Mouse (Mus musculus) erythroblast, embryonic 14.5 days (primary cell): ENCODE measurements around the gene Isy1.

ENCODE experiments used
- GATA1 ChIP-seq: IDR thresholded peaks from 2 replicates; pipeline ENCODE4 v1.6.1; 2012; ENCODE audit warnings: low read length, inconsistent platforms, mixed read lengths
- TAL1 ChIP-seq: IDR thresholded peaks from 3 replicates; pipeline ENCODE4 v1.6.1; 2012; ENCODE audit warnings: low read length, inconsistent platforms, mixed read lengths

DNA sequence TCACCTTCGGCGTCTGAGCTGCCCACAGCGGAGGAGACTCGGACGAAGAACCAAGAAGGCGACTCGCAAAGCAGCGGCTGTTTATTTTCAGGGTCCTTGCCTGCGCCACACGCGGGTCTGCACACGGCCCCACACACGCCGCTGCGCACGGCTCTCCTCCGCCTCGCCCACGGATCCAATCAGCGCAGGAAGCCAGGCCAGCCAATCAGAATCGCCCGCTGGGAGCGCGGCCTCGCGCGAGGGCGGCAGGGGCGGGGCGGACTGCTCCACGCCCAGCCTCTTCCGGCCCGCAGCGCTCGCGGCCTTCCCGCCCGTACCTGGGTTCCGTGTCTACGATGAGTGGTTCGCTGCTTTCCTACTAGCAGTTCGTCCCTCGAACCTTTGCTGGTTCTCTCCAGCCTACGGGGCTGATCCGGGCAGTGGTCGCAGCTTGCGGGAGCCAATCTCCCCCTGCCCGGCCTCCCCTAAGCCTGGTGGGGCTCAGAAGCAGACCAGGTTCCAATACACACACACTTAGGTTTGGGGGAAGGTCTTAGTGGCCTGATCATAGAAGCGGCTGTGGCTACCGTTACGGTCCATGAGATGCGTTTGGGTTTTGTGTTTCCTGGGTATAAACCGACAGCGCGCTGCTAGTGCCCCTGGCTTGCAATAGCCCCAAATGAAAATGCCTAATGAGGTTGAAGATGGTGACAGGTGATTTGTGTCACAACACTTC is 12.5 kb upstream of the Isy1 start, which contains the start of gene Cnbp:
- TF ChIP-seq GATA1, result no peak
- no peak for TF ChIP-seq TAL1
